Mouse (Mus musculus): ENCODE data around the gene Tbx4. TPM values are rescaled to one million over a fixed set of nuclear protein-coding genes. Genes with fewer than 3 reads are reported as not detected.
A peak's percentile ranks its signal among the peaks of the same experiment; 100 is the strongest.

Tbx4 gene
- total RNA-seq, 2 experiments from 2014 or later: 0.19 TPM; not detected in 1

DNA sequence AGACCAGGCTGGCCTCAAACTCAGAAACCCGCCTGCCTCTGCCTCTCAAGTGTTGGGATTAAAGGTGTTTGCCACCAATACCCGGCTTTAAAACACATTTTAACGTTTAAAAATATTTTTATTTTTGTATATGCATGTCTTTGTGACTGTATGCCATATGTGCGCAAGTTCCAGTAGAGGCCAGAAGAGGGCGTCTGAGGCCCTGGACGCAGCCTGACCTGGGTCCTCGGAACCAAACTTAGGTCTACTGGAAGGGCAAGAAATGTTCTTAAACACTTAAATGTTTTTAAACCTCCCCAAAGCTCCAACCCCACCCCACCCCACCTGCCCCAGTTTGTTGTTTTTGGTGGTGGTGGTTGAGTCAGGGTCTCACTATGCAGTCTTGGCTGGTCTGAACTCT is 21.9 kb upstream of the Tbx4 start:
- TF ChIP-seq CTCF (IDR thresholded peaks at IDR 0.05): peak; percentile 42
- Histone ChIP-seq H3K4me3 (no peak overlapping the region), H3K27ac (no peak overlapping the region)
- intact Hi-C loops (cut with DNase I): no loop called here
- DNase-seq (ENCODE audit: extremely low spot score in 1 of 2, low spot score in 2 of 2): no peak

DNA sequence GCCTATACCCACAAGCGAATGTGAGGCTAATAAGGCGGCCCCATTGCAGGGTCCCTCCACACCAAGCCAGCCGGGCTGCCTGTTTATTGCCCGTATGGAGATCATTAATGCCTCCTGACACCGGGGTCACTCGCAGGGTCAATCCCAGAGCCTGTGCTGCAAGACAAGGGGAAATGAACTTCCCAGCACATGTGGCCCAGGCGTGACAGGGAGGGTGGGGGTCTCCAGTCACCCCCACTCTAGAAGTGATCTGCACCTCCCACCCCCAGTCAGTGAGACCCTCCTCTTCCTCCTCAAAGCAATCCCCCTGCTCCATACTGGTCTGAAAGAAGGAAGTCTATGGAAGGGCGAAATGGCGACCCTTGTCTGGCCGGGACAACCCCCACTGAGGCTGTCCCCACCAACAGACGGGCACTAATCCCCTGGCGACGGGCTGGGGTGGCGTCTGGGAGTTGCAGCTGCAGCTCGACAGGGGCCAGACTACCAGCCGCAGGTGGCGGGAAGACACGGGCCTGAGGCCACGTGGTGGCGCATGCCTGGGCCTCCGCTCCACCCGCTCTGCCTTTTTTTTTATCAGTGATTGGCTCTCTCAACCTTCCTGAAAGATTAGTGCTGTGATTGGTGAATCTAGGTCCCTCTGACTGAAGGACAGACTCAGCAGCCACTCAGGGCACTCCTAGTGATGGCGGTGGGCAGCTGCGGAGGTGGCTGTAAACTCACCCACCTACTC is 10.0 kb upstream of the Tbx4 start:
- Histone ChIP-seq H3K27ac (no peak overlapping the region), H3K4me3 (no peak overlapping the region)
- no peak for DNase-seq (ENCODE audit: extremely low spot score in 1 of 2, low spot score in 2 of 2)
- TF ChIP-seq CTCF (IDR thresholded peaks at IDR 0.05): no peak
- intact Hi-C loops (cut with DNase I): no loop called here

DNA sequence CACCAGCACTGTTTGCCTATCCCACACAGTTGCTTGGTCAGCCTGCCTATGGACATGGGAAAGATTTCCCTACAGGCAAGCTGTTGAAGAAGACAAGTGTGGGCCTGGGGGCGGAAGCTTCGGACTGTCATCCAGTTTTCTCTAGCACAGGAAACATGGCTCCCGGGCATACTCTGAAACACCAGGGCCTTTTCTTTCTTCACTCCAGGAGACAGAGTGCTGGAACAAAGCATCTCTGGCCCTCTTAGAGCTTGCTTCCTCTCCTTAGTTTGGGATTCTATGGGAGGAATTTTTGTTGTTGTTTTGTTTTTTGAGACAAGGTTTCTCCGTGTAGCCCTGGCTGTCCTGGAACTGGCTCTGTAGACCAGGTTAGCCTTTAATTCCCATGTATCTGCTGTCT is 1.7 kb upstream of the Tbx4 start:
- Histone ChIP-seq H3K27ac (no peak overlapping the region), H3K4me3 (no peak overlapping the region)
- DNase-seq (ENCODE audit: extremely low spot score in 1 of 2, low spot score in 2 of 2): no peak
- TF ChIP-seq CTCF (IDR thresholded peaks at IDR 0.05): no peak
- intact Hi-C loops (cut with DNase I): no loop called here

- no peak for TF ChIP-seq CTCF (IDR thresholded peaks at IDR 0.05)
- no peak overlapping the region for H3K27ac ChIP-seq
- no peak overlapping the region for H3K4me3 ChIP-seq
- intact Hi-C loops (cut with DNase I): loop anchor here (5.0 kb wide), 2 partner anchors 41 to 1359 kb away; partner anchors contain the start of gene Lhx1
- no peak for DNase-seq (ENCODE audit: extremely low spot score in 1 of 2, low spot score in 2 of 2)
These were observed 185 bp downstream of the Tbx4 start for GRCm38 (mm10) chr11:85886429-85886785.

- intact Hi-C loops (cut with DNase I): loop anchor here (5.0 kb wide), 2 partner anchors 40 to 1360 kb away; partner anchors contain the start of gene Lhx1
- no peak for DNase-seq (ENCODE audit: extremely low spot score in 1 of 2, low spot score in 2 of 2)
- no peak for TF ChIP-seq CTCF (IDR thresholded peaks at IDR 0.05)
These were observed 1.1 kb downstream of the Tbx4 start for GRCm38 (mm10) chr11:85887273-85887672.

DNA sequence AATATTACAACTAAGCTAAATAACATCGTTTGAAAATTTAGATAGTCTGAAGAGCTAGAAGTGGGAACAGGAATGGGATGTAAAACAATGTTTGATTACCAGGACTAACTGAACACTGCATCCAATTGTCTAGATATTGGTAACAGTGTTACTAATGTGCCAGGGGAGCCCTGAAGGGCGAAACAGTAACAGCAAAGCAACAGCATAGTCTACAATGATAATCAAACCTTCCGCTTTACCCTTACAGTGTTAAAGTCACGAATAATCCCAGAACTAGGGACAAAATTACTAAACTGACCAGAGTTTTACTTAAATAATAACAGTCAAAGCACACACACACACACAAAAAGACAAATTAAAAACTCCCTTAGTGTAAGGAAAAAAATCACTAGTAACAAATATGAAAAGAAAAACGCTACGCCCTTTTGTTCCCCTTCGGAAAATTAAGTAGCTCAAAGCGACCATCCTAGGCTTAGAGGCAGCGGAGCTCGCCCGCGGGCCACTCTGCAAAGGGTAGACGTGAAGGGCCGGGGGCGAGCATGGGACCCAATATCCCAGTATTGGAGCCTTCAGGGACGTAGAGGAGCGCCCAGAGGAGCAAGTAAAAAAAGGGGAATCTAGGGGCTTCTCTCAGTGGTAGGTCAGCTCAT is 1.7 kb downstream of the Tbx4 start:
- no peak overlapping the region for H3K27ac ChIP-seq
- intact Hi-C loops (cut with DNase I): loop anchor here (2.0 to 5.0 kb wide), 3 partner anchors 39 to 1361 kb away; partner anchors contain the start of gene Lhx1
- no peak overlapping the region for H3K4me3 ChIP-seq
- TF ChIP-seq CTCF (IDR thresholded peaks at IDR 0.05): no peak
- DNase-seq (ENCODE audit: extremely low spot score in 1 of 2, low spot score in 2 of 2): no peak

More at GRCm38 (mm10) chr11:85887273-85887672, 1.1 kb downstream of the Tbx4 start:
- no peak overlapping the region for H3K4me3 ChIP-seq
- H3K27ac ChIP-seq: no peak overlapping the region

DNA sequence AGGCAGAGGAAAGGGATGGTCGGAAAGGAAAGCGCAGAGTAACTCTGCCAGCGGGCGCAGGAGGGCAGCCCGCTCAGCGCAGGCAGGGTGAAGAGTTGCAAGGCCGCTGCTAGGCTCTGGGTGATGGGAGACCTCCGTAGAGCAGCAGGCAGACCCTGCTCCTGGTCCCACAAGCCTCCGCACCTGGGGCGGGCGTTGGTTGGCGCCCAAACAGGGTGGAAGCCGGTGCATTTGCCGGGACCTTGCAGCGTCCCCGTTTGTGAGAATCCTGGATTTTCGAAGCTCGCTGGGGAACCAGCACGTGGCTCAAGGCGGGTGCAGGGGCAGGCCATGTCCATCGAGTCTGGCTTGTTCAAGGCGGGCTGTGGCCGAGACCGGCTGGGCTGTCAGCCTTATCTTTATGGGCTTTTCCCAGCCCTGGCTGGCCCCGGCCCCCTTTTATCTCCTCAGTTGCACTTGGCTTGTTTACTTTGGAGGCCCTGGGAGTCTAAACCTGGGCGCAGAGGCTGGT is 2.3 kb downstream of the Tbx4 start:
- Histone ChIP-seq H3K4me3 (no peak overlapping the region), H3K27ac (no peak overlapping the region)
- DNase-seq (ENCODE audit: extremely low spot score in 1 of 2, low spot score in 2 of 2): no peak
- intact Hi-C loops (cut with DNase I): loop anchor here (2.0 to 5.0 kb wide), 3 partner anchors 39 to 1361 kb away; partner anchors contain the start of gene Lhx1
- no peak for TF ChIP-seq CTCF (IDR thresholded peaks at IDR 0.05)

- intact Hi-C loops (cut with DNase I): loop anchor here (2.0 to 5.0 kb wide), 3 partner anchors 38 to 1362 kb away; partner anchors contain the start of gene Lhx1
- H3K27ac ChIP-seq: no peak overlapping the region
- DNase-seq (ENCODE audit: extremely low spot score in 1 of 2, low spot score in 2 of 2): no peak
- no peak overlapping the region for H3K4me3 ChIP-seq
- no peak for TF ChIP-seq CTCF (IDR thresholded peaks at IDR 0.05)
These were observed 3.0 kb downstream of the Tbx4 start for GRCm38 (mm10) chr11:85889056-85889729.

DNA sequence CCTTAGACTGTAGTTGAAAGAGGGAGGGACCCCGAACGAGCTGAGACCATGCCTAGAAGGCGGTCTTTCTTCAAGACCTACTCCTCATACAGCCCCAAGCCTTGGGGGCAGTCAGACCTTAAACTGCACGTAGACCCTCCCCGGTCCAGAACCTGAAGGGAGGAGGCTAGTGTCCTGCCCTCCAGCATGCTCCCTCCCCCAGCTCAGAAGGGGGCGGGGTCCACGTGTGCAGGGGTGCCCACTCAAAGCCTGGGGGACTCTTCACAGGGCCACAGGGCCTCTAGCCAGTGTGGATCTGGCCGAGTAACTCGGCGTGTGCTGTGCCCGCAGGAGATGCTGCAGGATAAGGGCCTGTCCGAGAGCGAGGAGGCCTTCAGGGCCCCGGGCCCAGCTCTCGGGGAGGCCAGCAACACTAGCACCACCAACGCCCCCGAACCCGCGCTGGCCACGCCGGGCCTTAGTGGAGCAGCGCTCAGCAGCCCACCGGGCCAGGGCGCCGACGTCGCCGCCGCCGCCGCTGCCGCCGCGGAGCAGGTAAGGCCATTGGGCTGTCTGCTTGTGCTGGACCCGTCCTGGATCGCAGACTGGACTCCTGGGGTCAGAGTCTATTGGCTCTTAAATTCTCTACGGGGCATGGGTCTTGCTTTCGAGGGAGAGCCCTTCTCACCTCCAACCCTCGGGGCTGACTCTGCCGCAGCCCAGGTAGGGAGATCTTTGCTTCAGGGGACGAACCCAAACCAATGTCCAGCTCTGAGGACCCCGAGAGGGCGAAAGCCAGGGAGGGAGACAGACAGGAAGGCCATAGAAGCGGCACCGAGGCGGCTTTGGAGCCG is 3.7 kb downstream of the Tbx4 start:
- Histone ChIP-seq H3K27ac (no peak overlapping the region), H3K4me3 (no peak overlapping the region)
- DNase-seq (ENCODE audit: extremely low spot score in 1 of 2, low spot score in 2 of 2): no peak
- intact Hi-C loops (cut with DNase I): loop anchor here (2.0 to 5.0 kb wide), 3 partner anchors 37 to 1363 kb away; partner anchors contain the start of gene Lhx1
- no peak for TF ChIP-seq CTCF (IDR thresholded peaks at IDR 0.05)

DNA sequence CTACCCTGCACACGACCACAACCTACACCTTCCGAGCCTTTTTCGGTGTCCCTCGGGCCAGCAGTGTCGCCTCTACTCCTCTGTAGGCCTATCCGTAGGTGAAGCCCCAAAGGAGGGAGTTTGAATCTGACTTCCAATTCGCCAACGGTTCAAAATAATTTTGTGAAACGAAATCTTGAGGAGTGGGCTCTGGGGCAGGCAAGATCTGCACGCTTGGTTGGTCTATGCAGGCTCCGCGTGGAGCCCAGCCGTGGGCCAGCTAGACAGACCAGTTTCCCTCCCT is 4.3 kb downstream of the Tbx4 start:
- no peak for TF ChIP-seq CTCF (IDR thresholded peaks at IDR 0.05)
- intact Hi-C loops (cut with DNase I): no loop called here
- Histone ChIP-seq H3K4me3 (no peak overlapping the region), H3K27ac (no peak overlapping the region)
- DNase-seq (ENCODE audit: extremely low spot score in 1 of 2, low spot score in 2 of 2): no peak

- no peak for TF ChIP-seq CTCF (IDR thresholded peaks at IDR 0.05)
- intact Hi-C loops (cut with DNase I): no loop called here
- Histone ChIP-seq H3K4me3 (no peak overlapping the region), H3K27ac (no peak overlapping the region)
- no peak for DNase-seq (ENCODE audit: extremely low spot score in 1 of 2, low spot score in 2 of 2)
These were observed 4.9 kb downstream of the Tbx4 start for GRCm38 (mm10) chr11:85891010-85891691.

All from left cerebral cortex, adult 2 months (tissue).